Mouse (Mus musculus): Measurements from ENCODE around the gene Negr1. TPM values are rescaled to one million over a fixed set of nuclear protein-coding genes. Genes with fewer than 3 reads are reported as not detected.

The Negr1 gene
- total RNA-seq, 1 experiment, result 0.31 TPM

DNA sequence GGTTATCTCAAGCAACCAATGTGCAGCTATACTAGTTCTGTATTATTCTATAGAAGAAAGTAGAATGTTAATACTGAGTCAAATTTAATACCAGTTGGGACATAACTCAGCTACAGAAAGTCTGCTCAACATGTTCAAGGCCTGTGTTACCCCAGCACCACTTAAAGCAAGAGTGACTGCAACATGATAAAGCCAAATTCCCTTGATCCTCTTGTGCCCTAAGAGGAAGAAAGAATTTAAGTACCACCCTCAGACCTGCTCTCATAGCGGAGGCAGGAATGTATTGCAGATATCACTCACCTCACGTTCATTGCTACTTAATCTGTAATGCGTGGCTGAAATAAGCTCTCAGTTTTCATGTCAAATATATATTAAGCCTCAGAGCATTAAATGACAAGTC lies 631.5 kb downstream of the Negr1 start:
- H3K27ac ChIP-seq (ENCODE audit: insufficient read depth, low read depth, low read length, poor library complexity, severe bottlenecking), result no peak overlapping the region
- H3K4me3 ChIP-seq (ENCODE audit: insufficient read depth in 1 of 2, low read depth in 1 of 2, low read length in 2 of 2, poor library complexity in 1 of 2, severe bottlenecking in 1 of 2), result no peak overlapping the region
- H3K9ac ChIP-seq (ENCODE audit: insufficient read depth, low read depth, low read length, poor library complexity, severe bottlenecking), result no peak overlapping the region
- DNase-seq (ENCODE audit: low read depth, low spot score), result no peak
- no peaks in the 10 kb centered on the region for H3K9me3 ChIP-seq (ENCODE audit: control insufficient read depth, insufficient read depth, low read depth, low read length)
- in situ Hi-C loops (cut with MboI; ENCODE audit: low sequenced_read_pairs in 2 of 2, unreplicated experiment in 2 of 2), result no loop called here
- no peaks in the 10 kb centered on the region for H3K36me3 ChIP-seq (ENCODE audit: control insufficient read depth, insufficient read depth, low read length, poor library complexity, severe bottlenecking)
- H3K4me1 ChIP-seq (ENCODE audit: control insufficient read depth in 2 of 2, insufficient read depth in 2 of 2, low read length in 2 of 2, poor library complexity in 1 of 2), result no peaks in the 10 kb centered on the region
- no peak for TF ChIP-seq MAFK (IDR thresholded peaks at IDR 0.05; ENCODE audit: insufficient read depth, low read depth, low read length)
- no peak for TF ChIP-seq ZC3H11A (IDR thresholded peaks at IDR 0.05; ENCODE audit: borderline replicate concordance, low read depth, low read length)
- TF ChIP-seq HCFC1 (IDR thresholded peaks at IDR 0.05; ENCODE audit: borderline replicate concordance, insufficient read depth, low read length), result no peak
- TF ChIP-seq ZNF384 (IDR thresholded peaks at IDR 0.05; ENCODE audit: low read depth, low read length), result no peak
- no peak for TF ChIP-seq CHD2 (IDR thresholded peaks at IDR 0.05; ENCODE audit: low read depth, low read length)

DNA sequence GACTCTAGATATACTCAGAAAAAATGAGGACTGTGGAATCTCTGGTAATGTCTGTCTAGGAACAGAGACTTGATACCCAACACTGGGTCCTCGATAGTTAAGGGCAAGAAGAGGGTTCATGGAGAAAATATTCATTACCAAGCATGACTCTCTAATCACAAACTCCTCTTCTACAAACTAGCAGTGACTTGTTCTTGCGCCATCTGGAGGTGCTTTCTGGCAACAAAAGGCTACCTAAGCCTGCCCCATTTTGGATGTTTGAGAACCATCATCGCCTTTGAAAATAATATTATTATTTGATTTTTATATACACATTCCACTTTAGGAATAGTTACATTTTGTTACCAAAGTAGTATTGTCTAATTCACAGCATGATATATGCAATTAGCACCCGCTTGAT lies 637.1 kb downstream of the Negr1 start:
- H3K9ac ChIP-seq (ENCODE audit: insufficient read depth, low read depth, low read length, poor library complexity, severe bottlenecking), result no peak overlapping the region
- no peaks in the 10 kb centered on the region for H3K4me1 ChIP-seq (ENCODE audit: control insufficient read depth in 2 of 2, insufficient read depth in 2 of 2, low read length in 2 of 2, poor library complexity in 1 of 2)
- in situ Hi-C loops (cut with MboI; ENCODE audit: low sequenced_read_pairs in 2 of 2, unreplicated experiment in 2 of 2), result no loop called here
- no peak overlapping the region for H3K27ac ChIP-seq (ENCODE audit: insufficient read depth, low read depth, low read length, poor library complexity, severe bottlenecking)
- no peak overlapping the region for H3K4me3 ChIP-seq (ENCODE audit: insufficient read depth in 1 of 2, low read depth in 1 of 2, low read length in 2 of 2, poor library complexity in 1 of 2, severe bottlenecking in 1 of 2)
- H3K36me3 ChIP-seq (ENCODE audit: control insufficient read depth, insufficient read depth, low read length, poor library complexity, severe bottlenecking), result no peaks in the 10 kb centered on the region
- no peak for DNase-seq (ENCODE audit: low read depth, low spot score)
- no peaks in the 10 kb centered on the region for H3K9me3 ChIP-seq (ENCODE audit: control insufficient read depth, insufficient read depth, low read depth, low read length)
- TF ChIP-seq HCFC1 (IDR thresholded peaks at IDR 0.05; ENCODE audit: borderline replicate concordance, insufficient read depth, low read length) (no peak), ZC3H11A (IDR thresholded peaks at IDR 0.05; ENCODE audit: borderline replicate concordance, low read depth, low read length) (no peak), MAFK (IDR thresholded peaks at IDR 0.05; ENCODE audit: insufficient read depth, low read depth, low read length) (no peak), CHD2 (IDR thresholded peaks at IDR 0.05; ENCODE audit: low read depth, low read length) (no peak), ZNF384 (IDR thresholded peaks at IDR 0.05; ENCODE audit: low read depth, low read length) (no peak)

DNA sequence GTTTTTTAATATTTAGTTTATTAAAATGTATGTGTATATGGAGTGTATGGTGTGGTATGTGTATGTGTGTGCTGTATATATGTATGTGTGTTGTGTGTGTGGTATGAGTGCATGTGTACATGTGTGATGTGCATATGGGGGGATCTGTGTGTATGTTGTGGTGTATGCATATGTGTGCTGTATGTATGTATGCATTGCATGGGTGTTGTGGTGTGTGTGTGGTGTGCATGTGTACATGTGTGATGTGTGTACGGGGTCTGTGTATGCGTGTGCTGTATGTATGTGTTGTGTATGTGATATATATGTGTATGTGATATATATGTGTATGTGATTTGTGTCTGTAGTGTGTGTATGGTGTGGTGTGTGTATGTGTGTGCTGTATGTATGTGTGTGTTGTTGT lies 640.1 kb downstream of the Negr1 start:
- in situ Hi-C loops (cut with MboI; ENCODE audit: low sequenced_read_pairs in 2 of 2, unreplicated experiment in 2 of 2), result no loop called here

DNA sequence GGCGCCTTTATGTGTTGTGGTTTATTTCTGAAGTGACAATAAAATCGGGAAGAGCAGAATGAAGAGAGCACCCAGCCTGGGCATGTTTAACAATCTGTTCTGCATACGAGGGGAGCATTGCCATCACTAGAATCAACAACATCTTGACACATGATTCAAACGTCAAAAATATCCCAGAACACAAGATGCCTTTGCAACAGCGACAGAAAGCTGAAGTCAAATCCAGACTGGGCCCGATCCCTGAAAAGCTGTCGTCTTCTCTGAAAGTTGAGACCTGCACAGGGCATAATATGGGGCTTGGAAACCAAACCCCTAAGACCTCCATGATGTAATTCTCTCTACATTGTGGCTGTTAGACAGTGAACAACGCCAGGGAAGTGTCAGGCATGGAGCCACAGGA lies 642.0 kb downstream of the Negr1 start:
- Histone ChIP-seq H3K36me3 (ENCODE audit: control insufficient read depth, insufficient read depth, low read length, poor library complexity, severe bottlenecking) (no peaks in the 10 kb centered on the region), H3K9me3 (ENCODE audit: control insufficient read depth, insufficient read depth, low read depth, low read length) (no peaks in the 10 kb centered on the region), H3K27ac (ENCODE audit: insufficient read depth, low read depth, low read length, poor library complexity, severe bottlenecking) (no peak overlapping the region), H3K4me1 (ENCODE audit: control insufficient read depth in 2 of 2, insufficient read depth in 2 of 2, low read length in 2 of 2, poor library complexity in 1 of 2) (no peaks in the 10 kb centered on the region), H3K9ac (ENCODE audit: insufficient read depth, low read depth, low read length, poor library complexity, severe bottlenecking) (no peak overlapping the region), H3K4me3 (ENCODE audit: insufficient read depth in 1 of 2, low read depth in 1 of 2, low read length in 2 of 2, poor library complexity in 1 of 2, severe bottlenecking in 1 of 2) (no peak overlapping the region)
- no peak for DNase-seq (ENCODE audit: low read depth, low spot score)
- TF ChIP-seq HCFC1 (IDR thresholded peaks at IDR 0.05; ENCODE audit: borderline replicate concordance, insufficient read depth, low read length), result no peak
- TF ChIP-seq ZC3H11A (IDR thresholded peaks at IDR 0.05; ENCODE audit: borderline replicate concordance, low read depth, low read length), result no peak
- no peak for TF ChIP-seq CHD2 (IDR thresholded peaks at IDR 0.05; ENCODE audit: low read depth, low read length)
- TF ChIP-seq ZNF384 (IDR thresholded peaks at IDR 0.05; ENCODE audit: low read depth, low read length), result no peak
- no peak for TF ChIP-seq MAFK (IDR thresholded peaks at IDR 0.05; ENCODE audit: insufficient read depth, low read depth, low read length)
- in situ Hi-C loops (cut with MboI; ENCODE audit: low sequenced_read_pairs in 2 of 2, unreplicated experiment in 2 of 2), result no loop called here

More for the DNA sequence above, 640.1 kb downstream of the Negr1 start:
- H3K4me3 ChIP-seq (ENCODE audit: insufficient read depth in 1 of 2, low read depth in 1 of 2, low read length in 2 of 2, poor library complexity in 1 of 2, severe bottlenecking in 1 of 2), result no peak overlapping the region
- no peaks in the 10 kb centered on the region for H3K36me3 ChIP-seq (ENCODE audit: control insufficient read depth, insufficient read depth, low read length, poor library complexity, severe bottlenecking)
- DNase-seq (ENCODE audit: low read depth, low spot score), result no peak
- TF ChIP-seq MAFK (IDR thresholded peaks at IDR 0.05; ENCODE audit: insufficient read depth, low read depth, low read length) (no peak), HCFC1 (IDR thresholded peaks at IDR 0.05; ENCODE audit: borderline replicate concordance, insufficient read depth, low read length) (no peak), CHD2 (IDR thresholded peaks at IDR 0.05; ENCODE audit: low read depth, low read length) (no peak), ZC3H11A (IDR thresholded peaks at IDR 0.05; ENCODE audit: borderline replicate concordance, low read depth, low read length) (no peak), ZNF384 (IDR thresholded peaks at IDR 0.05; ENCODE audit: low read depth, low read length) (no peak)
- no peak overlapping the region for H3K9ac ChIP-seq (ENCODE audit: insufficient read depth, low read depth, low read length, poor library complexity, severe bottlenecking)
- no peak overlapping the region for H3K27ac ChIP-seq (ENCODE audit: insufficient read depth, low read depth, low read length, poor library complexity, severe bottlenecking)
- H3K4me1 ChIP-seq (ENCODE audit: control insufficient read depth in 2 of 2, insufficient read depth in 2 of 2, low read length in 2 of 2, poor library complexity in 1 of 2), result no peaks in the 10 kb centered on the region
- H3K9me3 ChIP-seq (ENCODE audit: control insufficient read depth, insufficient read depth, low read depth, low read length), result no peaks in the 10 kb centered on the region

DNA sequence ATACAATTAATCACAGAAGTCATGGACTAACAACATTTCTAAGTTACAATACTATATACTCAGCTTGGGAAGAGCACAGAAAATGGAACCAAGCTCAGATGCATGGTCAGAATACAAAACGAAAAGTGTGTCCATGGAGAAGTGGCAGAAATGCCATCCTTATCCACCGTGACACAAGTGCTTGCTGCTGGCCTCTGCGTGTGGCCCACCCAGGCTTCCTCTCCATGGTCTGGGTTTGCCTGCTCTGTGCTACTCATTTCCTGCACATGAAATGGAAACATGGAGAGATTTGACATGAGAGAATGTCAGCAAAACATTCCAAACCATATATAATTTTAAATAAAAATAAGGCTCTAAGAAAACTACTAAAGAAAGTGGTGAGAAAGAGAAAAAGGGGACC lies 645.2 kb downstream of the Negr1 start:
- no peak overlapping the region for H3K9ac ChIP-seq (ENCODE audit: insufficient read depth, low read depth, low read length, poor library complexity, severe bottlenecking)
- H3K4me3 ChIP-seq (ENCODE audit: insufficient read depth in 1 of 2, low read depth in 1 of 2, low read length in 2 of 2, poor library complexity in 1 of 2, severe bottlenecking in 1 of 2), result no peak overlapping the region
- H3K9me3 ChIP-seq (ENCODE audit: control insufficient read depth, insufficient read depth, low read depth, low read length), result no peaks in the 10 kb centered on the region
- H3K36me3 ChIP-seq (ENCODE audit: control insufficient read depth, insufficient read depth, low read length, poor library complexity, severe bottlenecking), result no peaks in the 10 kb centered on the region
- in situ Hi-C loops (cut with MboI; ENCODE audit: low sequenced_read_pairs in 2 of 2, unreplicated experiment in 2 of 2), result no loop called here
- H3K4me1 ChIP-seq (ENCODE audit: control insufficient read depth in 2 of 2, insufficient read depth in 2 of 2, low read length in 2 of 2, poor library complexity in 1 of 2), result no peaks in the 10 kb centered on the region
- TF ChIP-seq HCFC1 (IDR thresholded peaks at IDR 0.05; ENCODE audit: borderline replicate concordance, insufficient read depth, low read length), result no peak
- TF ChIP-seq ZNF384 (IDR thresholded peaks at IDR 0.05; ENCODE audit: low read depth, low read length), result no peak
- TF ChIP-seq CHD2 (IDR thresholded peaks at IDR 0.05; ENCODE audit: low read depth, low read length), result no peak
- TF ChIP-seq MAFK (IDR thresholded peaks at IDR 0.05; ENCODE audit: insufficient read depth, low read depth, low read length), result no peak
- TF ChIP-seq ZC3H11A (IDR thresholded peaks at IDR 0.05; ENCODE audit: borderline replicate concordance, low read depth, low read length), result no peak
- DNase-seq (ENCODE audit: low read depth, low spot score), result no peak
- no peak overlapping the region for H3K27ac ChIP-seq (ENCODE audit: insufficient read depth, low read depth, low read length, poor library complexity, severe bottlenecking)

Data from ES-E14 (cell line).